Mouse (Mus musculus) forebrain, embryonic 16.5 days (tissue): ENCODE data around the gene Lcp1. TPM values are rescaled to one million over a fixed set of nuclear protein-coding genes. Genes with fewer than 3 reads are reported as not detected.

Experiments used
- ATAC-seq: fragments of 200-750 bp; cut with Nextera tagmentation; 2 replicates; pipeline ENCODE4 v1.8.0; 2017; ENCODE audit warnings: mild to moderate bottlenecking, moderate library complexity
- H3K27ac ChIP-seq: fragments of 300-500 bp; sonication (generic); 2 replicates; pipeline ENCODE4 v1.5.1; 2014; ENCODE audit warnings: low read length, control low read depth
- H3K27me3 ChIP-seq: fragments of 300-500 bp; sonication (generic); replicated peaks from 2 replicates; pipeline ENCODE4 v1.6.1; 2014; ENCODE audit warnings: low read length; ENCODE audit not compliant: control insufficient read depth, insufficient read depth
- H3K36me3 ChIP-seq: fragments of 300-500 bp; sonication (generic); 2 replicates; pipeline ENCODE4 v1.6.1; 2014; ENCODE audit not compliant: control insufficient read depth, insufficient read depth
- H3K4me1 ChIP-seq: fragments of 300-500 bp; sonication (generic); replicated peaks from 2 replicates; pipeline ENCODE4 v1.6.1; 2014; ENCODE audit warnings: low read length; ENCODE audit not compliant: control insufficient read depth, insufficient read depth
- H3K4me2 ChIP-seq: fragments of 300-500 bp; sonication (generic); 2 replicates; pipeline ENCODE4 v1.6.1; 2014; ENCODE audit warnings: mild to moderate bottlenecking, low read length, control low read depth
- H3K4me3 ChIP-seq: fragments of 300-500 bp; sonication (generic); replicated peaks from 2 replicates; pipeline ENCODE4 v1.5.1; 2014; ENCODE audit warnings: mild to moderate bottlenecking, low read length, control low read depth
- H3K9ac ChIP-seq: fragments of 300-500 bp; sonication (generic); replicated peaks from 2 replicates; pipeline ENCODE4 v1.6.1; 2014; ENCODE audit warnings: low read depth, low read length, control low read depth
- H3K9me3 ChIP-seq: fragments of 300-500 bp; sonication (generic); 2 replicates; pipeline ENCODE4 v1.6.1; 2016; ENCODE audit warnings: low read length; ENCODE audit not compliant: control insufficient read depth
- WGBS: fragments of 180-500 bp; shearing (Covaris S2); extraction: QIAGEN DNeasy Blood & Tissue Kit; methylation state at CpG from one replicate; pipeline ENCODE4 v1.1.7; 2014; 5-methylcytosine and 5-hydroxymethylcytosine counted together
- polyA plus RNA-seq: library from polyadenylated mRNA; unstranded; fragments of >200 nt; fragmentation: Nextera tagmentation; extraction: Ambion mirVana; gene quantifications from 2 replicates; pipeline ENCODE4 v1.2.1, GENCODE M21; 2015

Lcp1 gene
- polyA plus RNA-seq, 1 experiment from 2014 or later: 11.7 TPM

DNA sequence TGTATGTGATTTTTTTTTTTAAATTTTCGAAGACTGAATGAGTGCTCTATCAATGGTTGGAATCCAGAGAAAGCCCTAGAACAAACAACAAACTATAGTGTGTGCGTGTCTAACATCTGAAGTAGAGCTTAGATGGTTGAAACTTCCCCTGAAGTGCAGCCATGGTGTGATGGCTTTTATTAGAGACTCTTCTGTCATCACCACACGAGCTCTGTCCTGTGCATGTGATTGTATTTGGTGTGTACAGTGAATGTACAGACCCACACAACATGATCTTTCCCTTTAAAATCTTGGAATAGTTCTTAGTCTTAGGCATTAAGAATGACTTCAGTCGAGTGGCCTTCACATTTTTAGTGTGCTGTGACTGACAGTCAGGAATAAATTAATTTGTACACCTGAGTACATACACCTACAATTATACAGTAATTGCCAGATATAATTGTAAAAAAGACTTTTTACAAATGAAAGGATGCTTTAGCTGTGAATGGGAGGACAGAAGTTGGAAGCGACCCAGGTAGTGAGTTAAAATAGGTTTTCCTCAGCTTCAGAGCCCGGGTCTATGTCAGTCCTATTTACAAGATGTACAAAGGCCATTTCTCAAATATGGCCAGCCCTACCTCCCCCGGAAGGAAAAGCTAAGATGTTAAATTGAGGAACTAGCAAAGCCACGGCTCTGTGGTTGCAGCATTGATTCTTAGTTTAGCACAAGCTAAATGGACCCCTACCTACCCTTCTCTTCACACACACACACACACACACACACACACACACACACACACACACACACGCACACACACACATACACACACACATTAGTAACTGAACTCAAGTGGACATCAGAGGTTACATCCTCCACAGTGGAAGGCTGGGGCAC, 50.4 kb downstream of the Lcp1 start:
- Histone ChIP-seq H3K4me1 (no peaks in the 10 kb centered on the region), H3K4me2 (no peak overlapping the region)
- 87% methylated on average over 9 of the region's 9 CpGs for WGBS

DNA sequence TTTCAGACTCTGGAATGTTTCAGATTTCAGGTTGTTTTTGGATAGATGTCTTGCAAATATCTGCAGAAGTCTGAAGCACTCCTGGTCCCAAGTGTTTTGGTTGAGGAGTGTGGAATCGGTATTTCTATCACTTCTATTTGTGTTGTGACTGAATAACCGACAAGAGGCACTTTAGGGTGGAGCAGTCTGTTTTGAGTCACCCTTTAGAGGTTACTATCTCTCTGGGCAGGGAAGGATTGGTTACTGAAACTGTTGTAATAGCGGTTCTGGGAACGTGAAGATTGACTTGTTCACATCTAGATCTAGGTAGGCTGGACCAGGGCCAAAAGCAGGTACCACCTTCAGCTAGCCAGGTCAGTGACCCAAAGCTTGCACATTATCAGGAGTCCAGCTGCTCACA, 51.5 kb downstream of the Lcp1 start:
- ATAC-seq: no peak
- Histone ChIP-seq H3K9me3 (no peaks in the 10 kb centered on the region), H3K4me2 (no peak overlapping the region), H3K36me3 (no peaks in the 10 kb centered on the region), H3K4me3 (no peak overlapping the region), H3K27ac (no peak overlapping the region), H3K9ac (no peak overlapping the region), H3K4me1 (no peaks in the 10 kb centered on the region), H3K27me3 (no peaks in the 10 kb centered on the region)
- WGBS: 85% methylated on average over 4 of the region's 4 CpGs

More for the DNA sequence above, 50.4 kb downstream of the Lcp1 start:
- Histone ChIP-seq H3K27me3 (no peaks in the 10 kb centered on the region), H3K36me3 (no peaks in the 10 kb centered on the region), H3K27ac (no peak overlapping the region), H3K4me3 (no peak overlapping the region), H3K9me3 (no peaks in the 10 kb centered on the region), H3K9ac (no peak overlapping the region)
- no peak for ATAC-seq

DNA sequence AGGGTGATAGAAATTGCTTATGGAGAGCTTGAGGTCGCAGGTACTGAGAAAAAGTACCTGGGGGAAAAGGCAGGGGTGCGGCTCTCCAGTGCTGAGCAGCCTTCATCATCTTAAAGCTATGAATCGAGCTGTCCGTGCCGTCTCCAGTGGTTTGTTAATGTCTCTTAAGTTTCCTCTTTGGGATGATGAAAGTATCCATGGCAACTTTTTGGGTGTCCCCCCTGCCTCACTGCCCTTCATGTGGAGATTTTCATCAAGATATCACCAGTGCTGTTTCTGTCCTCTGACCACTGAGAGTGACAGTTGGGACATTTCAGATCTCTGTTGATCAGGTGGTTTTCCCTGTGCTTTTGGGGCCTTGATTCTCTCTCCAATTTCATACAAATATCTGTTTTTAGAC, 51.9 kb downstream of the Lcp1 start:
- WGBS: 85% methylated on average over 5 of the region's 5 CpGs
- H3K4me1 ChIP-seq: no peaks in the 10 kb centered on the region
- H3K9me3 ChIP-seq: no peaks in the 10 kb centered on the region
- H3K4me2 ChIP-seq: no peak overlapping the region
- H3K4me3 ChIP-seq: no peak overlapping the region
- H3K9ac ChIP-seq: no peak overlapping the region
- H3K27ac ChIP-seq: no peak overlapping the region
- ATAC-seq: no peak
- H3K36me3 ChIP-seq: no peaks in the 10 kb centered on the region
- H3K27me3 ChIP-seq: no peaks in the 10 kb centered on the region

DNA sequence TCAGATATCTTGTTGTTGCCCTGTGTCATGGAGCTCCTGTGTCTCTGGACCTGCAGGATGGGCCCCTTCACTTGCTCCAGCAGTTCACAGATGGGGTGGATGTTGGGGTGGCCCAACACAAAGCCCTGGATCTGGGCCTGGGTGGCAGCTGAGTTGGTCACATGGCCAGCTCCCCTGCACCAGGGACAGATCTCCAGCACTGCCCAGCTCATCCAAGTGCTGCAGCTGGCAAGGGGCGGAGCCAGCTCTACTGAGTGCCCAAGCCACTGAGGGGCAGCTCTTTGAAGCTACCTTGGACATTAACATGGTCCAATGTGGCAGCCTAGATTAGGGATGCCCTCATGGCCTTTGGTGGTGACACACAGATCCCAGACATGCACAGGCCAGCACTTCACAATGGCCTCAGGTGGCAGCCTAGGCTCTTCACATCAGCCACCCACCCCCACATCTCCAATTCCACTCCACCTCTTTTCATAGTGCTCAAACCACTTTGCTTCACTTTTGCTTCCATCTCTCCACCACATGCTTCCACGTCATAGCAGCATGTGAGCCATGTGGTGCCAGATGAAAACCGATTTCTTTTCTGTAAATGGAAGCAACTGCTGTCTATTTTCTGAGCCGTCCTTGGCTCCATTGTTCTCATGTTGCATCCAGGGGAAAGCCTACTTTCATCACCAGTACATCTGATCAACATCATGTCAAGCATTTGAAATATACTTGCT, 53.3 kb downstream of the Lcp1 start:
- no peak overlapping the region for H3K9ac ChIP-seq

DNA sequence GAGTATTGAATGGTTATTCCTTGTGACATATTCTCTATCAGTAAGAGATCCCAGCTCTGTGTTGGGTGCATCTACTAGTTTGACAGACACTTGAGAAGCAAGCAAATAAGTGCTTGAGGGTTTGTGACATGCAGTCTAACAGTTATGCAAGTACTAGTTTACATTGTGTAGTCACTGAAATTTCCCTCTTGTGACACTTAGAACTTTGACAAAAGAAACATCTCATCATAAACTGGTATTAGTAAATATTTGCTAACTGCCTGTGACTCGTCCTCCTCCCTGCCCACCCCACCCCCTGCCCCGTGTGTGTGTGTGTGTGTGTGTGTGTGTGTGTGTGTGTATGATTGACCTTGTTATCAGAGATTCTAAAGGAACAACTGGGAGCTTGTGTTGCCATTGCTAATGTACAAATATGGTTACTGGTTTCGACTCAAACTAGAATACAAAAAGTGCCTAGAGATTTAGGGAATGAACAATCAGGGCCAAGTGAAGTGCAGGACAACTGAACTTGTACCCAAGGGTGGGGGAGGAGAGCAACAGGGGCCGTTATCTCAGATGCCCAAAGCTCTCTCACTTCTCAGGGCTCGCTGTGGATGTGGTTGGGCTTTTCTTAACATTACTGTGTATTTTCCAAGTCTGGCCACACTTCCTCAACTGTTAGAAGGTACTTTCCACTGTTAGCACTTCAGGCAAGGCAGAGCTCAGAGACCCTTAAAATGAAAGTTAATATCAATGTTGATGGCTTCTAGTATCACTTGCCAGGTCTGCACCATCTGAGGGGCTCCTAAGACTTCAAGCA, 55.1 kb downstream of the Lcp1 start:
- Histone ChIP-seq H3K4me3 (no peak overlapping the region), H3K36me3 (no peaks in the 10 kb centered on the region), H3K27ac (no peak overlapping the region), H3K9ac (no peak overlapping the region), H3K9me3 (no peaks in the 10 kb centered on the region), H3K4me1 (no peaks in the 10 kb centered on the region), H3K4me2 (no peak overlapping the region), H3K27me3 (no peaks in the 10 kb centered on the region)
- no peak for ATAC-seq
- 85% methylated on average over 5 of the region's 5 CpGs for WGBS

More for the DNA sequence above, 53.3 kb downstream of the Lcp1 start:
- no peak overlapping the region for H3K4me3 ChIP-seq
- 85% methylated on average over 4 of the region's 4 CpGs for WGBS
- H3K4me1 ChIP-seq: no peaks in the 10 kb centered on the region
- no peak overlapping the region for H3K4me2 ChIP-seq
- no peak for ATAC-seq
- no peaks in the 10 kb centered on the region for H3K27me3 ChIP-seq
- no peak overlapping the region for H3K27ac ChIP-seq
- no peaks in the 10 kb centered on the region for H3K36me3 ChIP-seq
- no peaks in the 10 kb centered on the region for H3K9me3 ChIP-seq

DNA sequence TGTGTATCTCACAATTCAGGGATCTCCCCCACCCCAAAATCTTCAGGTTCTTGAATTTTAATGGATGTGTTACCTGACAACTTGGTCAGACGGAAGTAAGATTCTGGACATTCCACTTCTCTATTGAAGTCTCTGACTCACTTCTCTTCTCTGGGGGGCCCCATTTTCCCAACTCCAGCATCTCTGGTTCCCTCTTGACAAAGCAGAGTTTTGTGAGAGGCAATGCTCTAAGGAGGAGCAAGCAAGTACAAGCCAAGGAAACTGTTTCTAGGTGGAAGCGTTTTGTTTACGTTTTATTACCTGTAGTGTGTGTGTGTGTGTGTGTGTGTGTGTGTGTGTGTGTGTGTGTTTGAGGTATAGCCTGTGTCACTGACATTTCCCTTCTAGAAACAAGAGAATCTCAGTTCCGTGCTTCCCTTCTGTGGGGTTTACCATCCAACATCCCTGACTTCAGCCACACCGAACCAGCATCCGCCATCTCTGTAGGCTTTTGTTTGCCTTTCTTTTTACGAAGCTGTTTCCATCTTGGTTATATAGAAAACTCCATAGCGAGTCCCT, 56.0 kb downstream of the Lcp1 start:
- Histone ChIP-seq H3K4me2 (no peak overlapping the region), H3K4me3 (no peak overlapping the region), H3K9me3 (no peaks in the 10 kb centered on the region), H3K36me3 (no peaks in the 10 kb centered on the region), H3K4me1 (no peaks in the 10 kb centered on the region), H3K9ac (no peak overlapping the region), H3K27me3 (no peaks in the 10 kb centered on the region), H3K27ac (no peak overlapping the region)
- 90% methylated on average over 8 of the region's 8 CpGs for WGBS
- ATAC-seq: no peak

DNA sequence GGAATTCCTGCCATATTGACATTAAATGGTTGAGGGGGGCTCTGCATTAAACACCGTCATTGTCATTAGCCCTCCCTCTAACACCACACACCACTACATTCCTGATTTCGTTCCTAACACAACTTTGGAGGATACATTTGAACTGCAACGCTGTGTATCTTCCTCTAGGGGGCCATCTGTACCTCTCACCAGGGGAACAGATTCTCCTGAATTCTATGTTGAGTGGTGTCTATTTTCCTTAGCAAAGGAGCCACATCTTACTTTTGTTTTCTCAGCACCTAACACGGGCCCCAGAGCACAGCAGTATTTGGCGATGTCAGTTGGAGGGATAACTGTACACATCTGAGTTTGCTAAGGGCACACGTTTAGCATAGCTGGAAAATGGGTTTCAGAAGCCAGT, 57.6 kb downstream of the Lcp1 start:
- no peak overlapping the region for H3K4me3 ChIP-seq
- no peaks in the 10 kb centered on the region for H3K27me3 ChIP-seq
- no peak overlapping the region for H3K9ac ChIP-seq
- H3K4me1 ChIP-seq: no peaks in the 10 kb centered on the region
- no peak overlapping the region for H3K27ac ChIP-seq
- no peaks in the 10 kb centered on the region for H3K36me3 ChIP-seq
- no peaks in the 10 kb centered on the region for H3K9me3 ChIP-seq
- no peak overlapping the region for H3K4me2 ChIP-seq
- 65% methylated on average over 6 of the region's 6 CpGs for WGBS
- ATAC-seq: no peak

DNA sequence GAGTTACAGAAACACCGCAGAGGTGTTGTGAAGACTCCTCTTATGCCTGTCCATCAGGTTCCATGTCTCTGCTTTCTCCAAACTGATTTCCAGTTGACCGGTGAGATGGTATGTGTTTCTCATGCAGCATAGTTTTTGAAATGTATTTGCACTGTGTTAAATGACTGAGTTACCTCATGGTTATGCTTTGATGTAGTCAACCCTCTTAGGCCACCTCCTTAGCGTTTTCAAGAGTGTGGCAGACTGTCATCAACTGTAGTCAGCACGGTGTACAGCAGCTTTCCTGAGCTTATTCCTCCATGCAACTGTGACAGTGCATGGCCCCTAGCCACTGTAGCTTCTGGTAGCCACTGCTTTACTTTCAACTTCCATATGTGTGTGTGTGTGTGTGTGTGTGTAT, 58.1 kb downstream of the Lcp1 start:
- no peaks in the 10 kb centered on the region for H3K4me1 ChIP-seq
- H3K27ac ChIP-seq: no peak overlapping the region
- 94% methylated on average over 4 of the region's 4 CpGs for WGBS
- H3K4me2 ChIP-seq: no peak overlapping the region
- no peaks in the 10 kb centered on the region for H3K36me3 ChIP-seq
- H3K27me3 ChIP-seq: no peaks in the 10 kb centered on the region
- no peak overlapping the region for H3K4me3 ChIP-seq
- H3K9ac ChIP-seq: no peak overlapping the region
- no peaks in the 10 kb centered on the region for H3K9me3 ChIP-seq
- ATAC-seq: no peak

DNA sequence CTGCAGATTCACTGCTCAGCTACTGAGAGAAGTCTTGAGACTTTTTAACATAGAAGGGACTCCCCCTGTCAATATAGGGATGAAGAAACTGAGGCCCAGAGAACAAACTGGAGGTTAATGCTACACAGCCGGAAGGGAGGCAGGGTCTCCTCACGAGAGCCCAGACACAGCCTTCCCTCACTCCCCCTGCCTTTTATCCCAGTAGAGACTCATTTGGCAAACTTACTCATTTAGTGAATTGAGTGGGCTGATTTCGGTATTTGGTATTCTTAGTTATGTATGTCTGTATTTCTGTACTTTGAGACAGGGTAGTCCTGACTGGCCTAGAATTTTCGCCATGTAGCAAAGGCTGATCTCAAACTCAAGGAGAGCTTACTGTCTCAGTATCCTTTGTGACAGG, 59.8 kb downstream of the Lcp1 start:
- Histone ChIP-seq H3K27ac (no peak overlapping the region), H3K4me2 (no peak overlapping the region), H3K4me1 (no peaks in the 10 kb centered on the region), H3K27me3 (no peaks in the 10 kb centered on the region), H3K9me3 (no peaks in the 10 kb centered on the region), H3K36me3 (no peaks in the 10 kb centered on the region), H3K4me3 (no peak overlapping the region), H3K9ac (no peak overlapping the region)
- no peak for ATAC-seq
- WGBS: 85% methylated on average over 4 of the region's 4 CpGs
